Mouse (Mus musculus) thymus, postnatal 25 days (tissue): ENCODE results near the gene Nup93.

ENCODE experiments used
- DNase-seq: peaks from one replicate; pipeline ENCODE4 v3.0.0; 2022

The Nup93 gene

GRCm38 (mm10) chr8:94270309-94270708, 55.9 kb downstream of the Nup93 start:
- DNase-seq = no peak

DNA sequence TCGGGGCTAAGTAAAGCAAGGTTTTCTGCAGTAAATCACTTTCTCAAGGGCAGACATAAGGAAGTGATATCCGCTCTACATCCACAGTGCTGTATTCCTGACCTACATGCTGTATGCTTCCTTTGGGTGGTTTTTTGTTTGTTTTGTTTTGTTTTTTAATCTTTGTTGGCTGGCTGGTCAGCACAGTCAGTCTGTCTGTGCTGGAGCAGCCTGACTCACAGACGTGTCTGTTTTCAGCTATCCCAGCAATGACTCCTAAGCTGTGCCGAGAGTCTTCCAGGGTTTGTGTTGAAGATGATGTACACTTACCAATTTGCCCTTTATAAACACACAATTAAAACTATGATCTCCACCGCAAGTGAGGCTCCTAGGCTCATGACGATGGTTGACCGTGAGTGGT, 56.7 kb downstream of the Nup93 start:
- DNase-seq = no peak

GRCm38 (mm10) chr8:94272612-94273011, 58.2 kb downstream of the Nup93 start:
- no peak for DNase-seq

DNA sequence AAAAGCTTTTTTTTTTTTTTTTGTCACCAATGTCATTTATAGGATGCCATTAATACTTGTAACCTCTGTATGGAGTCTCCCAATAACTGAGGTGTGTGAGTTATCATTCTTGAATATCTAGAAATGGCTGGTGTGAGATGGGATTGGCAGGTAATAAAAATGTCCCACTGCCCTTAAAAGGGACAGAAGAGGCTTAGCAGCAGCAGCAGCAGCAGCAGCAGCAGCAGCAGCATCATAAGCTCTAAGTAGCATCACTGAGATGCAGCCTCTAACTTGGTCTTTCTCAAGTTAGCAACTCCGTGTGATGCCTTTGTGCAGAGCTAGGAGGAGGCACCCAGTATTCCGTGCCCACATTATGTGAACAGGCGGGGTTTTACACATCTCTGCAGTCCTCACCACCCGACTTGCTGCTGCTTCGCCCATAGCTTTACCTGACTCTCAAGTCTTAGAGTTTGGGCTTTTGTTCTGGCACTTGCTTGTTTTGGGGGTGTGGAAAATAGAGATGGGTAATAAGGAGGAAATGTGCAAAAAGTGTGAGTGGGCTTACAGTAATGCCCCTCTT, 59.0 kb downstream of the Nup93 start:
- DNase-seq = no peak

DNA sequence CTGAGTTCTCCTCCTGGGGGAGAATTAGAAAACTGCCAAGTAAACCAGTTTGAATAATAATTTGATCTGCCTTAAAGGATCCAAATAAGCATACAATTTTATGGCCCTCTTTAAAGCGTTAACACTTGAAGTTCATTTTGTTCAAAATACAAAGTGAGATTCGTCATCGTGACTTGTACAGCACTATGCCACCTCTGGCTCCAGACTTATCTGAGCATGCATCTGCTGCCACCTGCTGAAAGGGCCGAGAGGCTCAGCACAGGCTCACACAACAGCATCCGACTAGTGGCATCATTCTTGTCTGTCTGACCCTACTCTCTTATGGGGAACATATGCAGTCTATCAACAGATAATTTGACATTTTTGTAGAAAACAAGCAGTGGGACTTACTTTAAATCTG, 59.7 kb downstream of the Nup93 start:
- no peak for DNase-seq

DNA sequence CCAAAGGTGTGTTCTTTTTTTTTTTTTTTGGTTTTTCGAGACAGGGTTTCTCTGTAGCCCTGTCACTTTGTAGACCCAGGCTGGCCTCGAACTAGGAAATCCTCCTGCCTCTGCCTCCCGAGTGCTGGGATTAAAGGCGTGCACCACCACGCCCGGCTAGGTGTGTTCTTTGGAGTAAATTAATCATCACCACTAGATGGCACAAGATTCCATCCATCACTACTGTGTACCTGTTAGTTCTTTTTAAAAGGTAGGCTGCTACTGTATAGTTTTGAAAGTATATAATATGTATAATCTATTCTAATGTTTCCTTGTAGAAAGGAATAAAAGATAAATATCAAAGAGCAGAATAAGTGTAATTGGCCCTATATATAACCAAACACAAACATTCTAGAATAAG, 63.9 kb downstream of the Nup93 start:
- DNase-seq = no peak

- DNase-seq = no peak
Observed at GRCm38 (mm10) chr8:94280001-94280613, 65.7 kb downstream of the Nup93 start.

DNA sequence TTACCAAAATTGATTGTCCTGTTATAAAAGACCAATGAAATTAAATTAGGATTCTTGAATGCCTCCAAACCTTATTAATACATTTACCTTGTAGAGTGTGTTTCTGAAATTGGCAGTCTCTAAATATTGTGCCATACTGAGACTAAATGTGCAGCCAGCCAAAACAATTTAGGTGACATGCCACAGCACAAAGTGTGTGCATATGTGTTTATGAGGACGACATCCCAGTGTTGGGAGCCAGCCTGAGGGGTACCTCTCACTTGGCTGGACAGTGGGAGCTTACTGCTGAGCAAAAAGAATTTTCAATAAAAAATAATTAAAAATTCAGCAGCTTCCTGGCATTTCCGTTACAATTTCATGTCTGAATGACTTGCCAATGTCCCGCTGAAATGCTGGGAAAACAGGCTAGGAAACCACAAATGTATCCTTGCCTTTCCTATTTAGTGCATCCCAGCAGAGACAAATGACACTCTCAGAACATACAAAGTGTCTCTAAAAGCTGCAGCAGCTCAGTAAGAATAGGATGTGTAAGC, 68.2 kb downstream of the Nup93 start:
- DNase-seq = no peak

GRCm38 (mm10) chr8:94284204-94284603, 69.8 kb downstream of the Nup93 start:
- DNase-seq = no peak

DNA sequence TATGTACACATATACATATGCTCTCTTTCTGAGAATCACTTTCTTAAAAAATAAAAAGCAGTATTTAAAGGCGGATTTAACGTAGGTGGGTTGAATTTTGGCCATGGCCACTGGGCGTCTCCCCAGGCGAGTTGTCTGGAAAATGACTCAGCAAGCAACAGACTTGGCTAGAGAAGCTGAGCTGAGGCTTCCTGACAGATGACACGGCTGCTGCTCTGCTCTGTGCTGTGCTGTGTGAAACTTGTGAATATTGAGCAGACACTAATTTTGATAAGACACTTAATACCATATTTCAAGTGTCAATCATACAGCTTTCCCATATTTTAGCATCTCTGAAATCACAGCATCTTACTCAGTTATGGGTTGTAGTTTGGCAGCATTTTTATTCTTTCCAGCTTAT, 76.2 kb downstream of the Nup93 start:
- DNase-seq = no peak

GRCm38 (mm10) chr8:94292072-94292471, 77.7 kb downstream of the Nup93 start:
- no peak for DNase-seq

GRCm38 (mm10) chr8:94292626-94293025, 78.3 kb downstream of the Nup93 start:
- DNase-seq = no peak

DNA sequence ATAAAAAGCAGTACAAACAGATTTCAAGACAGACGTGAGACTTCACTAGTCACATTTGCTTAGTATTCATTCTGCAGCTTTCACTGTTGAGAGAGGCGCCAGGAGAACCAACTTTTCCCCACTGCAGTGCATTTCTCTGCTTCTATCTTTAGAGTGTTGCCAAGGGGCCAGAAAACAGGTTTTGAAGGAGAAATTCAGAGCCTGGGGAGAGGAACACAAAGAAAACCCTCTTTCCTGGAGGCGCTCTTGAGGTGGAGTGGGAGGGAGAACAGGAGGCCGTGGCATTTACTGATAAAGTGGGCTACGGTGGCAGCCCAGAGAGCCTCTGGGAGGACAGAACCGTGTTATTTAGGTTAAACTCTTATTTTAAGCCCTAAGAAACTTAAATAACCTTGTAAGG, 81.3 kb downstream of the Nup93 start:
- no peak for DNase-seq

DNA sequence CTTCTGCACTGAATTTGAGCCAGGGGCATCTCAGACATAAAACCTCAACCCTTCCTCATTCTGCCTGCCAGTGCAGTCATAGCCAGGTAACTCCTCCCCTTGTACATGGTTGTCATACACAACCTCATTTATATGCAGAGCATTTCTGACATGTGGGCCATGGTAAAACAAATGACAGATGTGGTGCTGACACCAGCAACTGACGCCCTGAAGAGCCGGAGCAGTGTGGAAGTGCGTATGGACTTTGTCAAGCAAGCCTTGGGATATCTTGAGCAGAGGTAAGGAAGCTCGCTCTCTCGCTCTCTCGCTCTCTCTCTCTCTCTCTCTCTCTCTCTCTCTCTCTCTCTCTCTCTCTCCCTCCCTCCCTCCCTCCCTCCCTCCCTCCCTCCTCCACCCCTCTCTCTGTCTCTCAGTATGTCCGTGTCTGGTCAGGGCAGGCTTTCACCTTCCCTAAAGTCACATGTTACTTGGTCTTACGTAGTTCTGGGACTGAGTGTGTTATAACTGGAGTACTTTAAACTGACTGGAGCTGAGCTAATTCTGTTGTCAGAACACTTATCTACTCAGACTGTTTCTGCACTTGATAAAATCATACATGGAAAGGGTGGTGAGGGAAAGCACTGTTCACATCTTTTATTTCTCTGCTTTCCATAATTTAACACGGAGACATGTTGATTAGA, 82.1 kb downstream of the Nup93 start:
- DNase-seq = no peak

- DNase-seq = no peak
Observed at GRCm38 (mm10) chr8:94297101-94297500, 82.7 kb downstream of the Nup93 start.

DNA sequence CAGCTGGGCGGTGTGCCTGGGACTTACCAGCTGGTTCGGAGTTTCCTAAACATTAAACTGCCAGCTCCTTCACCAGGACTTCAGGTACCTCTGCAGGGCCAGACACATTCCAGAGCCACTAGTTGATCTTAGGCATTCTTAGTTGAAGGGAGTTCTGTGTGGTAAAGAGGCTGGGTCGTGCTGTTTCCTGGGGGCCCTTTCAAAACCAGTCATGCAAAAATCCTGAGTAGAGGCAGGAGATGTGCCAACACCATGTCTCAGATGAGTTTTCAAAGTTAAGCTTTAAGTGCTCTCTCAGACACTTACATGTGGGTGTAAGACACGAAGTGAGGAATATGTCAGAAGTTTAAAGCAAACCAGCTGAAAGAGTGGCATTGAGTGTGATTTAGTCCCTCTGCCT, 86.4 kb downstream of the Nup93 start:
- no peak for DNase-seq

DNA sequence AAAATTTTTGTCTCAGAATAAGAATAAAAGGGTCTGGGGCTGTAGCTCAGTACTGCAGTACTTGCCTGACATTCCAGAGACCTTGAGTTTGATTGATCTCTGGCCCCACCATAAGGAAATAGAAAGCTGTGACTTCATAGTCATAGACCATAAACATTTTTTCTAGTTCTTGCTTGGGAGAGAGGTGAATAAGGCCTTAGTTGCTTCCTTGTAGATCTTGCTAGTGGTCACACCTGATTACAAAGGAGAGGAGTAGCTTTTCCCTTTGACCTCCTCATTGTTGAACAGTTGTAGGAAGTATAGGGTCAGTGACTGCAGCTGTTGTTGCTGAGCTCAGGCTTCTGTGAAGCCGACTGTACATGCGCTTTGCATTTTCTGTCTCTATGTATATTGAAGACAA, 90.0 kb downstream of the Nup93 start:
- DNase-seq = no peak

- DNase-seq = no peak
Observed at GRCm38 (mm10) chr8:94306989-94307513, 92.7 kb downstream of the Nup93 start.

DNA sequence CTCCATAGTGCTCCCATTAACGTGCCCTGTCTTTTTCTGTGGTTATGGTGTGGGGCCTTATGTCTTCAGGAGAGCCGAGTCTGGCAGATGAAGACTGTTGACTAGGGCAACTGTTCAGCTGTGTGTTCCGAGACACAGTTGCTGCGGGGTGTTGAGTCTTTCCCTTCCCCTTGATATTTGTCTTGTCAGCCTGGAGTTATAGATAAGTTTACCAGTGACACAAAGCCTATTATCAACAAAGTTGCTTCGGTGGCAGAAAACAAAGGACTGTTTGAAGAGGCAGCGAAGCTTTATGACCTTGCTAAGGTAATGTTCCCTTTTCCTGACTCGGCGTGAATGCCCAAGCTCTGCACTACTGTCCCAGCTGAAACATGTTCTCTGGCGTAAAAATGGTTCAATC, 93.3 kb downstream of the Nup93 start:
- no peak for DNase-seq

- no peak for DNase-seq
Observed at GRCm38 (mm10) chr8:94314069-94314468, 99.7 kb downstream of the Nup93 start.

DNA sequence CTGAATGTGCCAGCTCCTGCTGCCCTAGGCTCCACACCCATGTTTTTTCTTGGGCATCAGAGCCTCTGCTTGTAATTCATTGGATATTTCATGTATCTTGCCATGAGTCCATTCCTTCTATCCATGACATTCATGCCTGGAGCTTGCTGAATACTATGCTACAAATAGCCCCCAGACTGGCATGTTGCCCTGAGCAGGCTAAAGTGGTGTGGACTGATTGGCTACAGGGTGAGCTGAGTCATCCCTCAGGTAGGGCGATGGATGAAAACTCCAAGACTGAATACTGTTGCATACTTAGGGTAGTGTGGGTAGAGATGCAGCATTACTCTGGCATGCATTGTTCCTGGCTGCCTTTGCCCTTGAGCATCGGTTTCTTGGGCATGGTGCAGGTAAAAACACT, 102.9 kb downstream of the Nup93 start:
- DNase-seq = no peak

DNA sequence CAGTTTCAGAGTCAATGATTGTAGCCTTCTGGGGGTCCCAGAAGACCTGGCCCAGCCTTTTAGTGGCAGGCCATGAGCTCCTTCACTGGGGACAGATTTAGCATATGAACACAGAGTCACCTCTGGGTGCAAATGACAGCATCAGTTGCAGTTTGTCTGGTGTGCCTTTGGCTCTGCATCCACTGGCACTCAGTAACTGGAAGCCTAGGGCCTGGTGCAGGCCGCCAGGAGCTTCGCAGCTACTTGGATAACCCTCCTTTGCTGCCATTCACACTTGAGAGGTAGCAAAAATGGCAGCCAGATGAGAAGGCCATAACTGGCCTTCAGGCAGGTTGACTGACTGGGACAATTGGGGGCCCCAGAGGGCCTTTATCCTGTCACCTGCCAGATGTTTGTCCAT, 103.3 kb downstream of the Nup93 start:
- no peak for DNase-seq

DNA sequence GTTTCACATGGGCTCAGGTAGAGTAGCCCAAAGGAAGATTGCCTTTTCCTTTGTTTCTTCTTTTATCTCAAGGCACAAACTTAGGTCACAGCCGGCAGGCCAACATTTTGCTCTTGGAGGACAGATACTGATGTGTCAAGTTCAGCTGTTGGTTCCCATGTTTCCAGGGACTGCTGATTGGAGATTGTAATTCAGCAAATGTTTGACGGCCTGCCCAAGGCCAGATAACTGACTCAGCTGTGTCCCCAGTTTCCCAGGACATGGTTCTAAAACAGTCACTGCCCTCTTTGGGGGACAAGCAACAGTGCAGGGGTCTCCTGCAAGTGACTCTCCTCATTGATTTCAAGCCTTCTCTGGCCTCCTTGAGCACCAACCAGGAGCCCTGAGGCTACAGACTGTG, 105.7 kb downstream of the Nup93 start:
- DNase-seq = no peak

DNA sequence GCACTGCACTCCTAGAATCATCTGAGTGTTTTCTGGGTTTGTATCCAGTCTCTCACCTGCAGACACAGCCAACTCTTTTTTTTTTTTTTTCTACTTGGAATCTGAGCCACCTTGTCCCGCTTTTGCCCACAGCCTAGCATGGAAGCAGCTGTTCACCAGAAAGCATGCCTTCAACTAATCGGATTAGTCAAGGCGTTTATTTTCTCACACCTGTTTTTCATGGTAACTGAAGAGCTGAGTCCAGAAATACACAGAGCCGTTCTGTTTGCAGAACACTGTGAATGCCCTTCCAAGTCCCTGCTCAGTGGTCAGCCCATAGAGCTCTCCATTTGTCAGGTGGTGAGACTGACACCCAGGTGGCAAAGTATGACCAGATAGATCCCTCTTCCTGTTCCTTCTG, 107.7 kb downstream of the Nup93 start:
- DNase-seq = no peak
